Mouse (Mus musculus): ENCODE results near the gene Tff2.

Tff2 gene

GRCm38 (mm10) chr17:31136821-31137220 is 7.3 kb downstream of the Tff2 start:
- DNase-seq (ENCODE audit: low read depth, low spot score) = no peak

- no peak for DNase-seq (ENCODE audit: low read depth, low spot score)
Measured at GRCm38 (mm10) chr17:31136291-31136690, 7.8 kb downstream of the Tff2 start.

GRCm38 (mm10) chr17:31134913-31135312 is 9.2 kb downstream of the Tff2 start:
- DNase-seq (ENCODE audit: low read depth, low spot score) = no peak

- DNase-seq (ENCODE audit: low read depth, low spot score) = peak; percentile 61
Measured at GRCm38 (mm10) chr17:31133776-31134175, 10.3 kb downstream of the Tff2 start.

- DNase-seq (ENCODE audit: low read depth, low spot score) = no peak
Measured at GRCm38 (mm10) chr17:31131269-31131821, 12.7 kb downstream of the Tff2 start.

- DNase-seq (ENCODE audit: low read depth, low spot score) = no peak
Measured at GRCm38 (mm10) chr17:31129452-31129851, 14.6 kb downstream of the Tff2 start, which contains the start of gene Tff3. Gene Tff3, minus strand, starts transcription at chr17:31129646.

- DNase-seq (ENCODE audit: low read depth, low spot score) = no peak
Measured at GRCm38 (mm10) chr17:31128708-31129318, 15.3 kb downstream of the Tff2 start.

- DNase-seq (ENCODE audit: low read depth, low spot score) = no peak
Measured at GRCm38 (mm10) chr17:31125548-31126266, 18.4 kb downstream of the Tff2 start.

GRCm38 (mm10) chr17:31121975-31122374 is 22.1 kb downstream of the Tff2 start:
- DNase-seq (ENCODE audit: low read depth, low spot score) = peak; percentile 83

- peak; percentile 87 for DNase-seq (ENCODE audit: low read depth, low spot score)
Measured at GRCm38 (mm10) chr17:31119429-31119828, 24.7 kb downstream of the Tff2 start.

- DNase-seq (ENCODE audit: low read depth, low spot score) = peak; percentile 53
Measured at GRCm38 (mm10) chr17:31117946-31118345, 26.1 kb downstream of the Tff2 start.

GRCm38 (mm10) chr17:31116063-31116462 is 28.0 kb downstream of the Tff2 start:
- DNase-seq (ENCODE audit: low read depth, low spot score) = no peak

GRCm38 (mm10) chr17:31113191-31113856 is 30.8 kb downstream of the Tff2 start:
- DNase-seq (ENCODE audit: low read depth, low spot score) = peak; percentile 84

- no peak for DNase-seq (ENCODE audit: low read depth, low spot score)
Measured at GRCm38 (mm10) chr17:31108388-31108787, 35.7 kb downstream of the Tff2 start.

GRCm38 (mm10) chr17:31103823-31104222 is 40.3 kb downstream of the Tff2 start:
- DNase-seq (ENCODE audit: low read depth, low spot score) = no peak

GRCm38 (mm10) chr17:31103007-31103570 is 41.0 kb downstream of the Tff2 start:
- no peak for DNase-seq (ENCODE audit: low read depth, low spot score)

GRCm38 (mm10) chr17:31098788-31099187 is 45.3 kb downstream of the Tff2 start:
- no peak for DNase-seq (ENCODE audit: low read depth, low spot score)

GRCm38 (mm10) chr17:31096893-31097292 is 47.2 kb downstream of the Tff2 start:
- DNase-seq (ENCODE audit: low read depth, low spot score) = no peak

- peak; percentile 54 for DNase-seq (ENCODE audit: low read depth, low spot score)
Measured at GRCm38 (mm10) chr17:31095570-31095969, 48.5 kb downstream of the Tff2 start.

- no peak for DNase-seq (ENCODE audit: low read depth, low spot score)
Measured at GRCm38 (mm10) chr17:31094781-31095180, 49.3 kb downstream of the Tff2 start.
